Mouse (Mus musculus): ENCODE measurements around the gene Ranbp17. TPM values are rescaled to one million over a fixed set of nuclear protein-coding genes. Genes with fewer than 3 reads are reported as not detected.

The Ranbp17 gene
- polyA plus RNA-seq, 1 experiment from 2014 or later: 9.4 TPM

GRCm38 (mm10) chr11:33533577-33533976 is 20.0 kb upstream of the Ranbp17 start:
- Histone ChIP-seq H3K36me3 (ENCODE audit: control insufficient read depth, insufficient read depth) (no peaks in the 10 kb centered on the region), H3K4me3 (replicated peaks; ENCODE audit: low read length) (no peak overlapping the region), H3K27ac (ENCODE audit: low read length) (no peak overlapping the region), H3K27me3 (replicated peaks; ENCODE audit: control insufficient read depth, insufficient read depth, low read length) (no peaks in the 10 kb centered on the region), H3K4me1 (replicated peaks; ENCODE audit: control insufficient read depth, insufficient read depth, low read length) (no peaks in the 10 kb centered on the region), H3K9me3 (ENCODE audit: control insufficient read depth, low read length) (no peaks in the 10 kb centered on the region), H3K4me2 (ENCODE audit: low read length) (no peak overlapping the region), H3K9ac (replicated peaks; ENCODE audit: low read depth, low read length) (no peak overlapping the region)
- no peak for ATAC-seq
- WGBS: 68% methylated on average over 3 of the region's 3 CpGs

GRCm38 (mm10) chr11:33529576-33529975 is 16.0 kb upstream of the Ranbp17 start:
- ATAC-seq: no peak
- WGBS: 75% methylated on average over 2 of the region's 2 CpGs

GRCm38 (mm10) chr11:33512854-33513375 is 631 bp downstream of the Ranbp17 start:
- ATAC-seq: peak; percentile 86
- H3K36me3 ChIP-seq (ENCODE audit: control insufficient read depth, insufficient read depth): no peaks in the 10 kb centered on the region
- peak overlapping the region; percentile 72 for H3K27ac ChIP-seq (ENCODE audit: low read length)
- H3K4me2 ChIP-seq (ENCODE audit: low read length): peak overlapping the region; percentile 75
- H3K27me3 ChIP-seq (replicated peaks; ENCODE audit: control insufficient read depth, insufficient read depth, low read length): no peaks in the 10 kb centered on the region
- peaks cover 4% of the 10 kb centered on the region; the same call in 1 of the 2 replicates for H3K4me1 ChIP-seq (replicated peaks; ENCODE audit: control insufficient read depth, insufficient read depth, low read length)
- H3K9ac ChIP-seq (replicated peaks; ENCODE audit: low read depth, low read length): peak overlapping the region; percentile 70
- H3K4me3 ChIP-seq (replicated peaks; ENCODE audit: low read length): peak overlapping the region; percentile 61
- no peaks in the 10 kb centered on the region for H3K9me3 ChIP-seq (ENCODE audit: control insufficient read depth, low read length)
- WGBS: 0% methylated on average over 43 of the region's 43 CpGs

More at GRCm38 (mm10) chr11:33529576-33529975, 16.0 kb upstream of the Ranbp17 start:
- H3K27ac ChIP-seq (ENCODE audit: low read length): no peak overlapping the region
- H3K36me3 ChIP-seq (ENCODE audit: control insufficient read depth, insufficient read depth): no peaks in the 10 kb centered on the region
- no peak overlapping the region for H3K4me3 ChIP-seq (replicated peaks; ENCODE audit: low read length)
- H3K4me1 ChIP-seq (replicated peaks; ENCODE audit: control insufficient read depth, insufficient read depth, low read length): no peaks in the 10 kb centered on the region
- no peak overlapping the region for H3K4me2 ChIP-seq (ENCODE audit: low read length)
- no peaks in the 10 kb centered on the region for H3K27me3 ChIP-seq (replicated peaks; ENCODE audit: control insufficient read depth, insufficient read depth, low read length)
- no peak overlapping the region for H3K9ac ChIP-seq (replicated peaks; ENCODE audit: low read depth, low read length)
- H3K9me3 ChIP-seq (ENCODE audit: control insufficient read depth, low read length): no peaks in the 10 kb centered on the region

- no peak overlapping the region for H3K9ac ChIP-seq (replicated peaks; ENCODE audit: low read depth, low read length)
- no peak overlapping the region for H3K4me3 ChIP-seq (replicated peaks; ENCODE audit: low read length)
- H3K27ac ChIP-seq (ENCODE audit: low read length): no peak overlapping the region
- H3K9me3 ChIP-seq (ENCODE audit: control insufficient read depth, low read length): no peaks in the 10 kb centered on the region
- no peak for ATAC-seq
- H3K36me3 ChIP-seq (ENCODE audit: control insufficient read depth, insufficient read depth): no peaks in the 10 kb centered on the region
- peaks cover 4% of the 10 kb centered on the region; the same call in 1 of the 2 replicates for H3K4me1 ChIP-seq (replicated peaks; ENCODE audit: control insufficient read depth, insufficient read depth, low read length)
- no peak overlapping the region for H3K4me2 ChIP-seq (ENCODE audit: low read length)
- no peaks in the 10 kb centered on the region for H3K27me3 ChIP-seq (replicated peaks; ENCODE audit: control insufficient read depth, insufficient read depth, low read length)
Observed at GRCm38 (mm10) chr11:33509401-33509800, 4.1 kb downstream of the Ranbp17 start.

- Histone ChIP-seq H3K4me3 (replicated peaks; ENCODE audit: low read length) (no peak overlapping the region), H3K9me3 (ENCODE audit: control insufficient read depth, low read length) (no peaks in the 10 kb centered on the region), H3K27ac (ENCODE audit: low read length) (no peak overlapping the region), H3K4me1 (replicated peaks; ENCODE audit: control insufficient read depth, insufficient read depth, low read length) (no peaks in the 10 kb centered on the region), H3K9ac (replicated peaks; ENCODE audit: low read depth, low read length) (no peak overlapping the region), H3K36me3 (ENCODE audit: control insufficient read depth, insufficient read depth) (no peaks in the 10 kb centered on the region), H3K27me3 (replicated peaks; ENCODE audit: control insufficient read depth, insufficient read depth, low read length) (no peaks in the 10 kb centered on the region), H3K4me2 (ENCODE audit: low read length) (no peak overlapping the region)
- ATAC-seq: no peak
- 75% methylated on average over 4 of the region's 4 CpGs for WGBS
Observed at GRCm38 (mm10) chr11:33485746-33486145, 27.8 kb downstream of the Ranbp17 start.

GRCm38 (mm10) chr11:33480410-33480809 is 33.1 kb downstream of the Ranbp17 start:
- no peak overlapping the region for H3K4me2 ChIP-seq (ENCODE audit: low read length)
- no peaks in the 10 kb centered on the region for H3K4me1 ChIP-seq (replicated peaks; ENCODE audit: control insufficient read depth, insufficient read depth, low read length)
- no peaks in the 10 kb centered on the region for H3K27me3 ChIP-seq (replicated peaks; ENCODE audit: control insufficient read depth, insufficient read depth, low read length)
- no peak overlapping the region for H3K27ac ChIP-seq (ENCODE audit: low read length)
- ATAC-seq: no peak
- H3K9ac ChIP-seq (replicated peaks; ENCODE audit: low read depth, low read length): no peak overlapping the region
- 88% methylated on average over 10 of the region's 10 CpGs for WGBS
- no peaks in the 10 kb centered on the region for H3K9me3 ChIP-seq (ENCODE audit: control insufficient read depth, low read length)
- no peak overlapping the region for H3K4me3 ChIP-seq (replicated peaks; ENCODE audit: low read length)
- no peaks in the 10 kb centered on the region for H3K36me3 ChIP-seq (ENCODE audit: control insufficient read depth, insufficient read depth)

- Histone ChIP-seq H3K4me1 (replicated peaks; ENCODE audit: control insufficient read depth, insufficient read depth, low read length) (no peaks in the 10 kb centered on the region), H3K27ac (ENCODE audit: low read length) (no peak overlapping the region)
- WGBS: 66% methylated on average over 4 of the region's 4 CpGs
Observed at GRCm38 (mm10) chr11:33479209-33479608, 34.3 kb downstream of the Ranbp17 start.

GRCm38 (mm10) chr11:33476634-33477033 is 36.9 kb downstream of the Ranbp17 start:
- Histone ChIP-seq H3K27ac (ENCODE audit: low read length) (no peak overlapping the region), H3K4me3 (replicated peaks; ENCODE audit: low read length) (no peak overlapping the region), H3K9me3 (ENCODE audit: control insufficient read depth, low read length) (no peaks in the 10 kb centered on the region), H3K4me2 (ENCODE audit: low read length) (no peak overlapping the region), H3K36me3 (ENCODE audit: control insufficient read depth, insufficient read depth) (no peaks in the 10 kb centered on the region), H3K4me1 (replicated peaks; ENCODE audit: control insufficient read depth, insufficient read depth, low read length) (no peaks in the 10 kb centered on the region), H3K27me3 (replicated peaks; ENCODE audit: control insufficient read depth, insufficient read depth, low read length) (no peaks in the 10 kb centered on the region), H3K9ac (replicated peaks; ENCODE audit: low read depth, low read length) (no peak overlapping the region)
- 96% methylated on average over 2 of the region's 2 CpGs for WGBS
- ATAC-seq: no peak

More at GRCm38 (mm10) chr11:33479209-33479608, 34.3 kb downstream of the Ranbp17 start:
- H3K4me3 ChIP-seq (replicated peaks; ENCODE audit: low read length): no peak overlapping the region
- H3K36me3 ChIP-seq (ENCODE audit: control insufficient read depth, insufficient read depth): no peaks in the 10 kb centered on the region
- H3K4me2 ChIP-seq (ENCODE audit: low read length): no peak overlapping the region
- H3K27me3 ChIP-seq (replicated peaks; ENCODE audit: control insufficient read depth, insufficient read depth, low read length): no peaks in the 10 kb centered on the region
- no peak for ATAC-seq
- no peaks in the 10 kb centered on the region for H3K9me3 ChIP-seq (ENCODE audit: control insufficient read depth, low read length)
- no peak overlapping the region for H3K9ac ChIP-seq (replicated peaks; ENCODE audit: low read depth, low read length)

GRCm38 (mm10) chr11:33461172-33461571 is 52.4 kb downstream of the Ranbp17 start:
- Histone ChIP-seq H3K4me2 (ENCODE audit: low read length) (no peak overlapping the region), H3K27me3 (replicated peaks; ENCODE audit: control insufficient read depth, insufficient read depth, low read length) (no peaks in the 10 kb centered on the region), H3K4me1 (replicated peaks; ENCODE audit: control insufficient read depth, insufficient read depth, low read length) (no peaks in the 10 kb centered on the region), H3K27ac (ENCODE audit: low read length) (no peak overlapping the region), H3K9ac (replicated peaks; ENCODE audit: low read depth, low read length) (no peak overlapping the region), H3K36me3 (ENCODE audit: control insufficient read depth, insufficient read depth) (no peaks in the 10 kb centered on the region), H3K9me3 (ENCODE audit: control insufficient read depth, low read length) (no peaks in the 10 kb centered on the region), H3K4me3 (replicated peaks; ENCODE audit: low read length) (no peak overlapping the region)
- 48% methylated on average over 1 of the region's 1 CpGs for WGBS
- ATAC-seq: no peak

- ATAC-seq: no peak
- Histone ChIP-seq H3K4me2 (ENCODE audit: low read length) (no peak overlapping the region), H3K27me3 (replicated peaks; ENCODE audit: control insufficient read depth, insufficient read depth, low read length) (no peaks in the 10 kb centered on the region), H3K36me3 (ENCODE audit: control insufficient read depth, insufficient read depth) (no peaks in the 10 kb centered on the region), H3K27ac (ENCODE audit: low read length) (no peak overlapping the region), H3K4me3 (replicated peaks; ENCODE audit: low read length) (no peak overlapping the region), H3K4me1 (replicated peaks; ENCODE audit: control insufficient read depth, insufficient read depth, low read length) (no peaks in the 10 kb centered on the region), H3K9me3 (ENCODE audit: control insufficient read depth, low read length) (no peaks in the 10 kb centered on the region), H3K9ac (replicated peaks; ENCODE audit: low read depth, low read length) (no peak overlapping the region)
- WGBS: 86% methylated on average over 3 of the region's 3 CpGs
Observed at GRCm38 (mm10) chr11:33454069-33454468, 59.5 kb downstream of the Ranbp17 start.

All from forebrain, embryonic 16.5 days (tissue).